Mouse (Mus musculus) neural tube, embryonic 13.5 days (tissue): ENCODE results near the gene Il6ra. TPM values are rescaled to one million over a fixed set of nuclear protein-coding genes. Genes with fewer than 3 reads are reported as not detected.
"Not testable (repeated sequence)": the region's sequence is repeated elsewhere in the genome, so short reads cannot be mapped to it uniquely, and the experiment has no call there.

Experiments used
- ATAC-seq: fragments of 200-750 bp; cut with Nextera tagmentation; 2 replicates; pipeline ENCODE4 v1.8.0; 2017; ENCODE audit warnings: low read depth, mild to moderate bottlenecking, moderate TSS enrichment, moderate library complexity
- H3K27ac ChIP-seq: fragments of 300-500 bp; sonication (generic); replicated peaks from 2 replicates; pipeline ENCODE4 v1.5.1; 2015; ENCODE audit warnings: moderate library complexity, mild to moderate bottlenecking, inconsistent platforms
- H3K27me3 ChIP-seq: fragments of 300-500 bp; sonication (generic); 2 replicates; pipeline ENCODE4 v1.6.1; 2015; ENCODE audit warnings: mild to moderate bottlenecking, inconsistent platforms
- H3K36me3 ChIP-seq: fragments of 300-500 bp; sonication (generic); 2 replicates; pipeline ENCODE4 v1.6.1; 2015; ENCODE audit warnings: mild to moderate bottlenecking, inconsistent platforms
- H3K4me1 ChIP-seq: fragments of 300-500 bp; sonication (generic); replicated peaks from 2 replicates; pipeline ENCODE4 v1.6.1; 2015; ENCODE audit warnings: inconsistent platforms
- H3K4me2 ChIP-seq: fragments of 300-500 bp; sonication (generic); 2 replicates; pipeline ENCODE4 v1.6.1; 2015; ENCODE audit warnings: inconsistent platforms, mild to moderate bottlenecking, moderate library complexity
- H3K4me3 ChIP-seq: fragments of 300-500 bp; sonication (generic); 2 replicates; pipeline ENCODE4 v1.5.1; 2015; ENCODE audit warnings: mild to moderate bottlenecking, inconsistent platforms
- H3K9ac ChIP-seq: fragments of 300-500 bp; sonication (generic); 2 replicates; pipeline ENCODE4 v1.6.1; 2015; ENCODE audit warnings: moderate library complexity, mild to moderate bottlenecking, inconsistent platforms
- H3K9me3 ChIP-seq: fragments of 300-500 bp; sonication (generic); 2 replicates; pipeline ENCODE4 v1.6.1; 2016; ENCODE audit warnings: inconsistent platforms
- WGBS: fragments of 180-500 bp; shearing (Covaris S2); methylation state at CpG from one replicate; pipeline ENCODE4 v1.1.7; 2015; 5-methylcytosine and 5-hydroxymethylcytosine counted together
- polyA plus RNA-seq: library from polyadenylated mRNA; unstranded; fragments of >200 nt; fragmentation: Nextera tagmentation; extraction: Ambion mirVana; gene quantifications from 2 replicates; pipeline ENCODE4 v1.2.1, GENCODE M21; 2015

The Il6ra gene
- polyA plus RNA-seq, 1 experiment from 2014 or later, result 0.96 TPM

GRCm38 (mm10) chr3:89870472-89871271 is 42.3 kb downstream of the Il6ra start:
- no peak for ATAC-seq
- WGBS, result 77% methylated on average over 22 of the region's 22 CpGs
- no peak overlapping the region for H3K4me2 ChIP-seq
- peaks cover 32% of the 10 kb centered on the region for H3K4me1 ChIP-seq
- no peaks in the 10 kb centered on the region for H3K9me3 ChIP-seq
- no peaks in the 10 kb centered on the region for H3K36me3 ChIP-seq
- H3K4me3 ChIP-seq, result no peak overlapping the region
- H3K9ac ChIP-seq, result 0 out of 2 replicates have a peak overlapping the region, but pooled peaks have one; percentile 34
- no peak overlapping the region for H3K27ac ChIP-seq
- H3K27me3 ChIP-seq, result no peaks in the 10 kb centered on the region

- no peaks in the 10 kb centered on the region for H3K27me3 ChIP-seq
- WGBS, result 70% methylated on average over 9 of the region's 9 CpGs
- H3K4me3 ChIP-seq, result no peak overlapping the region
- H3K9me3 ChIP-seq, result no peaks in the 10 kb centered on the region
- H3K4me2 ChIP-seq, result no peak overlapping the region
- H3K4me1 ChIP-seq, result peaks cover 42% of the 10 kb centered on the region
- H3K9ac ChIP-seq, result no peak overlapping the region
- no peaks in the 10 kb centered on the region for H3K36me3 ChIP-seq
- no peak for ATAC-seq
- H3K27ac ChIP-seq, result no peak overlapping the region
These were observed 43.4 kb downstream of the Il6ra start for GRCm38 (mm10) chr3:89869556-89869955.

- H3K27ac ChIP-seq, result peak overlapping the region; percentile 46; the same call in 1 of the 2 replicates
These were observed 44.0 kb downstream of the Il6ra start for GRCm38 (mm10) chr3:89868956-89869355.

GRCm38 (mm10) chr3:89868357-89868756 is 44.6 kb downstream of the Il6ra start:
- no peaks in the 10 kb centered on the region for H3K9me3 ChIP-seq
- no peak overlapping the region for H3K4me2 ChIP-seq
- WGBS, result 19% methylated on average over 7 of the region's 7 CpGs
- ATAC-seq, result peak; percentile 81
- no peaks in the 10 kb centered on the region for H3K36me3 ChIP-seq
- peaks cover 42% of the 10 kb centered on the region for H3K4me1 ChIP-seq
- H3K27me3 ChIP-seq, result no peaks in the 10 kb centered on the region
- H3K9ac ChIP-seq, result no peak overlapping the region
- H3K27ac ChIP-seq, result peak overlapping the region; percentile 46; the same call in 1 of the 2 replicates
- no peak overlapping the region for H3K4me3 ChIP-seq

More at GRCm38 (mm10) chr3:89868956-89869355, 44.0 kb downstream of the Il6ra start:
- Histone ChIP-seq H3K4me1 (peaks cover 42% of the 10 kb centered on the region), H3K36me3 (no peaks in the 10 kb centered on the region), H3K27me3 (no peaks in the 10 kb centered on the region), H3K9ac (no peak overlapping the region), H3K9me3 (no peaks in the 10 kb centered on the region), H3K4me3 (no peak overlapping the region), H3K4me2 (no peak overlapping the region)
- WGBS, result 59% methylated on average over 9 of the region's 9 CpGs
- no peak for ATAC-seq

DNA sequence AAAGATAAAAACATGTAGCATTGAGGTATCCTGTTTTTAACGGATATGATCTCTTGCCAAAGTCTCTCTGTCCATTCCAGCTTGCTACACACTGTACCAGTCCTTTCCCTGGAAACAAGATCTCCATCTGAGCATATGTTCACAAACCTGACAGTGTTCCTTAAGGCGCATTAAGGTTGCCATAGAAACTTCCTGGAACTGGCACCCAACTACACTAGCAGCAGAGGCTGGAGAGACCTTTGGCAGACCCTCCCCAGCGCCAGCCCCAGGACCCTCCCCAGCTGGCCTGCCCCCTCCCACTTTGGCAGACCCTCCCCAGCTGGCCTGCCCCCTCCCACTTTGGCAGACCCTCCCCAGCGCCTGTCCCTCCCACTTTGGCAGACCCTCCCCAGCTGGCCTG is 45.3 kb downstream of the Il6ra start:
- Histone ChIP-seq H3K4me2 (no peak overlapping the region), H3K9ac (no peak overlapping the region), H3K27me3 (no peaks in the 10 kb centered on the region), H3K36me3 (no peaks in the 10 kb centered on the region), H3K9me3 (no peaks in the 10 kb centered on the region), H3K27ac (peak overlapping the region; percentile 6; the same call in 1 of the 2 replicates), H3K4me1 (peaks cover 42% of the 10 kb centered on the region), H3K4me3 (no peak overlapping the region)
- WGBS, result 58% methylated on average over 4 of the region's 4 CpGs
- peak; percentile 85 for ATAC-seq

GRCm38 (mm10) chr3:89865764-89866163 is 47.2 kb downstream of the Il6ra start:
- ATAC-seq, result no peak
- no peak overlapping the region for H3K4me2 ChIP-seq
- H3K4me3 ChIP-seq, result no peak overlapping the region
- 83% methylated on average over 4 of the region's 4 CpGs for WGBS
- no peaks in the 10 kb centered on the region for H3K9me3 ChIP-seq
- no peaks in the 10 kb centered on the region for H3K27me3 ChIP-seq
- no peak overlapping the region for H3K27ac ChIP-seq
- H3K36me3 ChIP-seq, result no peaks in the 10 kb centered on the region
- no peak overlapping the region for H3K9ac ChIP-seq
- H3K4me1 ChIP-seq, result peaks cover 46% of the 10 kb centered on the region

- H3K27me3 ChIP-seq, result no peaks in the 10 kb centered on the region
- H3K4me3 ChIP-seq, result no peak overlapping the region
- WGBS, result 50% methylated on average over 6 of the region's 6 CpGs
- no peaks in the 10 kb centered on the region for H3K9me3 ChIP-seq
- no peak overlapping the region for H3K4me2 ChIP-seq
- peaks cover 46% of the 10 kb centered on the region for H3K4me1 ChIP-seq
- H3K9ac ChIP-seq, result no peak overlapping the region
- no peaks in the 10 kb centered on the region for H3K36me3 ChIP-seq
- no peak for ATAC-seq
- H3K27ac ChIP-seq, result 0 out of 2 replicates have a peak overlapping the region, but pooled peaks have one; percentile 0
These were observed 48.0 kb downstream of the Il6ra start for GRCm38 (mm10) chr3:89865020-89865419.

DNA sequence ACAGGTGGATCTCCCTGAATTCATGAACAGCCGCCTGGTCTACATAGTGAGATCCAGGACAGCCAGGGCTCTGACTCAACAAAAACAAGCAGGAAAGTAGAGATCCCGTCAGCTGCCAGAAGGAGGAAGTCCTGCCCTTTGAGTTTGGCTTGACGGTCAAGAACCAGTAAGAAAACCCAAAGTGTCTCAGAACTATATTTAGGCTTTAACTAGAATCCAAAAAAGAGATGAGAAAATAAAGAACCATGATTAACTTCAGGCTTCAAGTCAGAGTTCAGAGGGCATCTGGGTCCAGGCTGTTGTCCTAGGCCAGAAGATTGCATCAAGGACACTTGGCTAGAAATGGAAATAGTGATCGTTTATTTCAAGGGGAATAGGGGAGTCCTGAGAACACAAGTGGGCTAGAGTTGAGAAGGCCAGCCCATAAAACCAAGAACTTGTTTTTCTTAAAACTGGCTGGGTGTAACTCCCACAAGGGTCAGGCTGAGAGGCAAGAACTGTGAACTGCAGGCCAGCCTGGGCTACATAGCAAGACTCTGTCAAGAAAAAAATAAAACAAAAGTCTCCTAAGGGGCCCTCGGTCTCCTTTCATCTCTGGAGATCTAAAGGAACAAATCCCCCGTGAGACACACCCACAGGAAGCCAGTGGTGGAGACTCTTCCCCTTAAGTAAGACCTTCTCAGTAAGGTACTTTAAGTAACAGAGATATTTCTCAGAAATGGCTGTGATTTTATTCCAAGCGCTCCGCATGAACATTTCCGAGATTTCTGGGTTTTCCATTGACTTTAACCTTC is 49.1 kb downstream of the Il6ra start:
- no peak for ATAC-seq
- Histone ChIP-seq H3K4me3 (no peak overlapping the region), H3K36me3 (no peaks in the 10 kb centered on the region), H3K27me3 (no peaks in the 10 kb centered on the region), H3K27ac (no peak overlapping the region), H3K4me2 (no peak overlapping the region), H3K4me1 (peaks cover 43% of the 10 kb centered on the region), H3K9me3 (no peaks in the 10 kb centered on the region), H3K9ac (no peak overlapping the region)
- 78% methylated on average over 9 of the region's 9 CpGs for WGBS

- H3K9me3 ChIP-seq, H3K27ac ChIP-seq, H3K4me2 ChIP-seq, H3K4me3 ChIP-seq, H3K27me3 ChIP-seq, ATAC-seq, H3K9ac ChIP-seq, H3K36me3 ChIP-seq: not testable (repeated sequence)
- WGBS, result 82% methylated on average over 3 of the region's 3 CpGs
- peaks cover 39% of the 10 kb centered on the region for H3K4me1 ChIP-seq
These were observed 49.7 kb downstream of the Il6ra start for GRCm38 (mm10) chr3:89863276-89863675.

- Histone ChIP-seq H3K27ac (no peak overlapping the region), H3K36me3 (no peaks in the 10 kb centered on the region)
- no peak for ATAC-seq
These were observed 50.7 kb downstream of the Il6ra start for GRCm38 (mm10) chr3:89862182-89862761.

DNA sequence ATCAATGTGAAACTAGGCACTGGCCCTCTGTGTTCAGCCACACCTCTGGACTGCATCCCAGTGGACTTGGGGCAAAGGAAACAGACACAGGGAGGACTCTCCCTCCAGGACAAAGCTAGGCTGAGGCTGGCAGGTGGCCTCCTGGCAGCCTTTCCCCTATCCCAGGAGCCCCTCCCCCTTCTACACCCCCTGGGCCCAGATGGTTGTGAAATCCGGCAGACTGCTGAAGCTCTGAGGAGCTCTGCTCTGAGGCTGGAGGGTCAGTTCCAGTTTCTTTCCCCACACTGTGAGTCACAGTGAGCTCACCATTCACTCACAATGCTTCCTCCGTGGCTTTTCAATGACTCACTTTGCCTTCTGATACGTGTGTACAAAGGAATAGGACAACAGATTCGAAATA is 51.9 kb downstream of the Il6ra start:
- peak; percentile 63 for ATAC-seq
- peak overlapping the region; percentile 49 for H3K27ac ChIP-seq

More at GRCm38 (mm10) chr3:89862182-89862761, 50.7 kb downstream of the Il6ra start:
- Histone ChIP-seq H3K4me3 (no peak overlapping the region), H3K9me3 (no peaks in the 10 kb centered on the region), H3K4me1 (peaks cover 32% of the 10 kb centered on the region), H3K27me3 (no peaks in the 10 kb centered on the region), H3K4me2 (no peak overlapping the region), H3K9ac (no peak overlapping the region)
- WGBS, result 84% methylated on average over 8 of the region's 8 CpGs

DNA sequence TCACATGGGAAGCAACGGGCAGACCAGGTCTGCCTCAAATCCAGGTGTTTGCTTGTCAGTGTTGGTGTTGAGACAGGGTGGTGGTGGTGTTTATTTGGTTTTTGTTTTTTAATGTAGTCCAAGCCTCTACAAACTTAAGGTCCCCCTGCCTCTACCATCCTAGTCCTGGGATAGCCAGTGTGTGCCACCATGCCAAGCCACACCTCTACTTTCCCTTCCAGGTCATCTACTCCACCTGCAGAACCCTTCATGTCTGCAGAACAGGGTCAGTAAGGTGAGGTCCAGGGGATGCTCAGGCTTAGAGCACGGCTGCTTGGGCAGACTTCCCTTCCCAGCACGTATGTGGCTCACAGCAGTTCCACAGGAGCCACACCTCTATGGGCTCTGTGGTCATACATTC is 52.7 kb downstream of the Il6ra start:
- 0 out of 2 replicates have a peak overlapping the region, but pooled peaks have one; percentile 22 for H3K9ac ChIP-seq
- WGBS, result 85% methylated on average over 3 of the region's 3 CpGs
- no peaks in the 10 kb centered on the region for H3K27me3 ChIP-seq
- ATAC-seq, result no peak
- H3K4me3 ChIP-seq, result no peak overlapping the region
- H3K27ac ChIP-seq, result no peak overlapping the region
- no peaks in the 10 kb centered on the region for H3K36me3 ChIP-seq
- no peak overlapping the region for H3K4me2 ChIP-seq
- peaks cover 23% of the 10 kb centered on the region for H3K4me1 ChIP-seq
- H3K9me3 ChIP-seq, result no peaks in the 10 kb centered on the region

More for the DNA sequence above, 51.9 kb downstream of the Il6ra start:
- Histone ChIP-seq H3K4me1 (peaks cover 31% of the 10 kb centered on the region), H3K9me3 (no peaks in the 10 kb centered on the region), H3K36me3 (no peaks in the 10 kb centered on the region), H3K9ac (peak overlapping the region; percentile 22; the same call in 1 of the 2 replicates), H3K4me2 (no peak overlapping the region), H3K27me3 (no peaks in the 10 kb centered on the region), H3K4me3 (no peak overlapping the region)
- 21% methylated on average over 4 of the region's 4 CpGs for WGBS
